Mouse (Mus musculus) heart, embryonic 11.5 days (tissue): Measurements from ENCODE around the gene Ephx1. TPM values are rescaled to one million over a fixed set of nuclear protein-coding genes. Genes with fewer than 3 reads are reported as not detected.

ENCODE experiments used
- ATAC-seq: fragments of 200-750 bp; cut with Nextera tagmentation; replicated peaks from 2 replicates; pipeline ENCODE4 v1.8.0; 2017; ENCODE audit warnings: moderate library complexity; ENCODE audit not compliant: insufficient number of reproducible peaks, low FRiP score, low TSS enrichment
- H3K27ac ChIP-seq: fragments of 300-500 bp; sonication (generic); 2 replicates; pipeline ENCODE4 v1.5.1; 2014; ENCODE audit warnings: mild to moderate bottlenecking, low read depth, low read length
- H3K27me3 ChIP-seq: fragments of 300-500 bp; sonication (generic); 2 replicates; pipeline ENCODE4 v1.6.1; 2014; ENCODE audit warnings: mild to moderate bottlenecking, low read length, mixed read lengths; ENCODE audit not compliant: control insufficient read depth, insufficient read depth
- H3K36me3 ChIP-seq: fragments of 300-500 bp; sonication (generic); 2 replicates; pipeline ENCODE4 v1.6.1; 2014; ENCODE audit warnings: mild to moderate bottlenecking, low read length, moderate library complexity, mixed read lengths; ENCODE audit not compliant: control insufficient read depth, insufficient read depth
- H3K4me1 ChIP-seq: fragments of 300-500 bp; sonication (generic); 2 replicates; pipeline ENCODE4 v1.6.1; 2014; ENCODE audit warnings: low read length; ENCODE audit not compliant: control insufficient read depth, insufficient read depth
- H3K4me2 ChIP-seq: fragments of 300-500 bp; sonication (generic); 2 replicates; pipeline ENCODE4 v1.6.1; 2014; ENCODE audit warnings: mild to moderate bottlenecking, moderate library complexity
- H3K4me3 ChIP-seq: fragments of 300-500 bp; sonication (generic); 2 replicates; pipeline ENCODE4 v1.5.1; 2014; ENCODE audit warnings: low read depth, low read length
- H3K9ac ChIP-seq: fragments of 300-500 bp; sonication (generic); 2 replicates; pipeline ENCODE4 v1.6.1; 2014; ENCODE audit warnings: mild to moderate bottlenecking, low read depth, low read length, moderate library complexity
- H3K9me3 ChIP-seq: fragments of 300-500 bp; sonication (generic); replicated peaks from 2 replicates; pipeline ENCODE4 v1.6.1; 2016; ENCODE audit warnings: low read length; ENCODE audit not compliant: control insufficient read depth
- WGBS: fragments of 180-500 bp; shearing (Covaris S2); extraction: QIAGEN DNeasy Blood & Tissue Kit; methylation state at CpG from one replicate; pipeline ENCODE4 v1.1.7; 2014; ENCODE audit not compliant: insufficient replicate concordance; 5-methylcytosine and 5-hydroxymethylcytosine counted together
- polyA plus RNA-seq: library from polyadenylated mRNA; unstranded; fragments of >200 nt; fragmentation: Nextera tagmentation; extraction: Ambion mirVana; gene quantifications from 2 replicates; pipeline ENCODE4 v1.2.1, GENCODE M21; 2014

The Ephx1 gene
- polyA plus RNA-seq, 1 experiment from 2014 or later: 3.8 TPM

- WGBS: 1% methylated on average over 22 of the region's 22 CpGs
- ATAC-seq: peak; percentile 75
- Histone ChIP-seq H3K4me1 (peaks cover 4% of the 10 kb centered on the region; the same call in 1 of the 2 replicates), H3K27me3 (peaks cover 5% of the 10 kb centered on the region; the same call in 1 of the 2 replicates), H3K9me3 (no peaks in the 10 kb centered on the region), H3K4me2 (peak overlapping the region; percentile 99), H3K27ac (peak overlapping the region; percentile 10; the same call in 1 of the 2 replicates), H3K4me3 (peak overlapping the region; percentile 54), H3K9ac (peak overlapping the region; percentile 62), H3K36me3 (no peaks in the 10 kb centered on the region)
Measured at GRCm38 (mm10) chr1:181017212-181017711, 3.4 kb downstream of the Ephx1 start.

DNA sequence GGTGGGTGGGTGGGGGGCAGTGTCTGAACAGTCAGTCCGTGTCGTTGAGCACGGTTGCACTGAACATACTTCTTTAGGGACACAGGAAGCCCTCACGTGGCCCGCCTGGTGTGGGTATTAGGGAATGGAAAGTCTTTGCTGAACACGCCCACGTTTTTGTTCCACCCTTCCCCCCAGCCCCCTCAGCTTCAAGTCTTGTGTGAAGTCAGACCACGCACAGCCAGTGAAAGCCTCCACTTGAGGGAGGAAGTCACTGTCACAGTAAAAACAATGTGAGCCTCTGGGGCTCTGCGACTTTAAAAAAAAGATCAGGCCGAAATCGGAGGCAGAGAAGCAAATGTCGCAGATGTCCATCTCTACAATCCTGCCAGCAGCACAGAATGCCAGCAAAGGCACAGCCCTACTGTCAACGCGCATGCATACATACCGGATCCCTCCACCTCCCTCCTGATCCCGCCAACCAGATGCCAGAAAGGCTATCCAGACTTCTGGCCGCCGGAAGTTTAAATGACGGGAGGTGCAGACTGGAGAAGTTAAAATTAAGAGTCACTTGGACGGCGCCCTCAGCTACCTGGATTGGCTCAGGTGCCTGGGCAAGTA is 4.1 kb downstream of the Ephx1 start:
- Histone ChIP-seq H3K27ac (0 out of 2 replicates have a peak overlapping the region, but pooled peaks have one; percentile 12), H3K4me1 (peaks cover 4% of the 10 kb centered on the region; the same call in 1 of the 2 replicates), H3K36me3 (no peaks in the 10 kb centered on the region), H3K4me2 (peak overlapping the region; percentile 99), H3K9ac (peak overlapping the region; percentile 62), H3K4me3 (peak overlapping the region; percentile 54), H3K27me3 (peaks cover 5% of the 10 kb centered on the region; the same call in 1 of the 2 replicates), H3K9me3 (no peaks in the 10 kb centered on the region)
- peak; percentile 64; the same call in 1 of the 2 replicates for ATAC-seq
- 5% methylated on average over 21 of the region's 21 CpGs for WGBS

DNA sequence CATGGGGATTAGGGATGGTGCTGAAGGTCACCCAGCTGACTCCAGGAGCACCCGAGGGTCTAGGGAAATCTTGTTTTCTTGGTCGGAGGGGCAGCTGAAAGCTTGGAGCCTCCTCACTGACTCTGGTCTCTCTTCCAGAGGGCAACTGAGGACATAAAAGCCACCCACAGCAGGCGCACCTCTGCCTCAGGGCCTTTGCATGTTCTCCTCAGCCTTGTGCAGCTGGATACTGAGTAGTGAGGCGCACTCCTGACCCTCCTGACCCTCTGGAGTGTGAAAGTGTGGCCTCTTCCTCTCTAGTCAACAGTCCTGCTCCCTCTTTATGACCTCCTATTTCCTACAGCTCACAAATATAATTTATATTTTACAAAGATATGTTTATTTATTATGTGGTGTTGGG is 4.7 kb downstream of the Ephx1 start:
- 66% methylated on average over 4 of the region's 4 CpGs for WGBS
- Histone ChIP-seq H3K9me3 (no peaks in the 10 kb centered on the region), H3K27ac (0 out of 2 replicates have a peak overlapping the region, but pooled peaks have one; percentile 12), H3K27me3 (peaks cover 5% of the 10 kb centered on the region; the same call in 1 of the 2 replicates), H3K36me3 (no peaks in the 10 kb centered on the region), H3K9ac (peak overlapping the region; percentile 12; the same call in 1 of the 2 replicates), H3K4me2 (peak overlapping the region; percentile 99), H3K4me1 (peaks cover 4% of the 10 kb centered on the region; the same call in 1 of the 2 replicates), H3K4me3 (peak overlapping the region; percentile 54)
- no peak for ATAC-seq

GRCm38 (mm10) chr1:181015558-181015957 is 5.1 kb downstream of the Ephx1 start:
- H3K27me3 ChIP-seq: peaks cover 5% of the 10 kb centered on the region; the same call in 1 of the 2 replicates
- H3K4me3 ChIP-seq: no peak overlapping the region
- no peak overlapping the region for H3K27ac ChIP-seq
- no peak for ATAC-seq
- peaks cover 5% of the 10 kb centered on the region for H3K4me1 ChIP-seq
- H3K9ac ChIP-seq: no peak overlapping the region
- no peaks in the 10 kb centered on the region for H3K36me3 ChIP-seq
- no peaks in the 10 kb centered on the region for H3K9me3 ChIP-seq
- no peak overlapping the region for H3K4me2 ChIP-seq

DNA sequence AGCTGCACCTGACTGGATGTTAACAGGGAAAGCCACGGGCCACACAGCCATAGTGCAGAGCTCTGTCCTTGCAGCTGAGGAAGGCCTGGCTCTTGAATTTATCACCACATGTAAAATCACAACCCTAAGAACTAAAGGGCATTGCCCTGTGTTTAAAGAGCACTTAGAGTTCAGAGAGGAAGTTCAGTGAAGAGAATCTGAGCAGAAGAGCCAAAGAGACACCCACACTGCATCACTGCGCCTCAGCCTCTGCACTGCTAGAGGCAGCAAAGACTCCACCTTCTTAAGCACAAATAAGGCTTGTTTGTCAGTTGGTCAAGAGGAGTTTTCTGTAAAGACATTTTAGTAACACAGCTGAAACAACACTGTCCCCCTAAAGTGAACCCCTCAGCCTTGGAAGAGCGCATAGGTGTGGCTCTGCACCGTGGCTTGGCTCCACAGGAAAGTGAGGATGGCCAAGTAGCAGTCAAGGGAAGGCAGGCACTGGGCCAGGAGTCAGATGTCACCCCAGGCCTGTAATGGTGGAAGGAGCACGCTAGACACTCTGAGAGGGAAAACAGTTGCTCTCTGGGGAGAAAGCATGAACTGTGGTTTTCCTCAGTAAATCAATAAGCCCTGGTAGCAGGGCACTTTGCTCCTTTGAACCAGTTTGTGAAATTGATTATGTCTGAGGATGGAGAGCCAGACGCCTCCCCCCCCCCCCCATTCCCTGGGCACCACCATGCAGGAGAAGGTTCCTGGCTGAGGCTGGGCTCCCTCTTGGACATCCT is 5.8 kb downstream of the Ephx1 start:
- ATAC-seq: no peak
- WGBS: 80% methylated on average over 6 of the region's 6 CpGs
- Histone ChIP-seq H3K27me3 (peaks cover 5% of the 10 kb centered on the region; the same call in 1 of the 2 replicates), H3K9me3 (no peaks in the 10 kb centered on the region), H3K9ac (no peak overlapping the region), H3K36me3 (no peaks in the 10 kb centered on the region), H3K4me2 (no peak overlapping the region), H3K4me3 (no peak overlapping the region), H3K4me1 (peaks cover 11% of the 10 kb centered on the region), H3K27ac (no peak overlapping the region)

- ATAC-seq: no peak
- Histone ChIP-seq H3K27me3 (peaks cover 5% of the 10 kb centered on the region; the same call in 1 of the 2 replicates), H3K27ac (no peak overlapping the region), H3K9me3 (no peaks in the 10 kb centered on the region), H3K9ac (no peak overlapping the region), H3K4me2 (no peak overlapping the region), H3K4me1 (peaks cover 14% of the 10 kb centered on the region), H3K4me3 (no peak overlapping the region), H3K36me3 (no peaks in the 10 kb centered on the region)
- 73% methylated on average over 6 of the region's 6 CpGs for WGBS
Measured at GRCm38 (mm10) chr1:181013446-181013845, 7.3 kb downstream of the Ephx1 start.

DNA sequence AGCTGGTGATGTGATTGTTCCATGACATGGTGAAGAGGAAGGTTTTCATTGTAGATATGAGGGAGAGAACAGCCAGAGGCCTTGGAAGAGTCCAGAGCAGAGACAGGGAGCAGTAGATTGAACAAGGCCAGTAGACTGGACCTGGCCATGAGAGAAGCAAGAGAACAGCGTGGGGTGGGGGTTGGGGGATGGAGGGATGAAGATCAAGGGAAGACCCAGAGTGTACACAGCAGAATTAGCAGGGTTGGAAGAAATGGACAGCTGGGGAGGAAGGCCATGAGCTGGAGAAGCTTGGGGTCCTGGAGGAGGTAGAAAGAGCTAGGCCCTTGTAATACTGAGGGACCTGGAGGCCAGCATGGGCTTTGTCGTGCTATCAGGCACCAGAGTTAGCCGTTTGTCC is 8.3 kb downstream of the Ephx1 start:
- Histone ChIP-seq H3K4me3 (no peak overlapping the region), H3K27ac (no peak overlapping the region), H3K9me3 (no peaks in the 10 kb centered on the region), H3K27me3 (no peaks in the 10 kb centered on the region), H3K9ac (no peak overlapping the region), H3K4me1 (peaks cover 14% of the 10 kb centered on the region), H3K36me3 (no peaks in the 10 kb centered on the region), H3K4me2 (no peak overlapping the region)
- no peak for ATAC-seq
- WGBS: 63% methylated on average over 3 of the region's 3 CpGs

- H3K36me3 ChIP-seq: no peaks in the 10 kb centered on the region
- ATAC-seq: no peak
- no peak overlapping the region for H3K4me3 ChIP-seq
- peaks cover 14% of the 10 kb centered on the region for H3K4me1 ChIP-seq
- no peaks in the 10 kb centered on the region for H3K27me3 ChIP-seq
- H3K4me2 ChIP-seq: no peak overlapping the region
- no peak overlapping the region for H3K27ac ChIP-seq
- H3K9me3 ChIP-seq: no peaks in the 10 kb centered on the region
- H3K9ac ChIP-seq: no peak overlapping the region
- WGBS: 71% methylated on average over 5 of the region's 5 CpGs
Measured at GRCm38 (mm10) chr1:181011601-181012000, 9.1 kb downstream of the Ephx1 start.
